Mouse (Mus musculus) neutrophil, adult 5-6 weeks (primary cell): Measurements from ENCODE around the gene Unc5a. TPM values are rescaled to one million over a fixed set of nuclear protein-coding genes. Genes with fewer than 3 reads are reported as not detected.

Source experiments
- ATAC-seq: fragments of 151-379, 151-347 bp; 2 replicates; pipeline ENCODE4 v1.8.0; 2017; ENCODE audit warnings: mild to moderate bottlenecking, moderate TSS enrichment; ENCODE audit not compliant: insufficient number of reproducible peaks, poor library complexity, low FRiP score, severe bottlenecking; ENCODE audit errors: extremely low read depth
- total RNA-seq: library from RNA; stranded (forward); fragments of 200-1000 nt; gene quantifications from 2 replicates; pipeline ENCODE4 v1.2.3, GENCODE M21; 2017

Unc5a gene
- total RNA-seq, 1 experiment from 2014 or later: not detected

- ATAC-seq: peak; percentile 39
Observed at GRCm38 (mm10) chr13:55021194-55021779, 72.1 kb downstream of the Unc5a start, which contains the start of gene Hk3. Gene Hk3 (minus strand): TSS chr13:55021385.

- no peak for ATAC-seq
Observed at GRCm38 (mm10) chr13:55022256-55022655, 73.0 kb downstream of the Unc5a start.

- ATAC-seq: peak; percentile 31; the same call in 1 of the 2 replicates
Observed at GRCm38 (mm10) chr13:55022715-55023114, 73.5 kb downstream of the Unc5a start.

DNA sequence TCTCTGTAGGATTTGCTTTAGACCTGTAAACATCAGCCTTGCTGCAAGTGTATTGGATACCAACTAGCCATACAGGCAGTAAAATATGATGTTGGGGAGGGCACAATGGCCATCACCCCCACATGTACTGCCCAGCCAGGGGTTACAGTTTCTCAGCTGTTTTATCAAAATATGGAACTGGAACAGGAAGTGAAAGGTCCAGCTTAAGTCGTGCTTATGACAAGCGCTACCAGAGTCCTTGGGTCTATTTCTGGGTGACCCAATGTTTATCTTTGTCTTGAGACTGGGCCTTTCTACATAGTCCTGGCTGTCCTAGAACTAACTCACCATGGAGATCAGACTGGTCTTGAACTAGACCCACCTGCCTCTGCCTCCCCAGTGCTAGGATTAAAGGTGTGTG, 75.0 kb downstream of the Unc5a start:
- no peak for ATAC-seq

- peak; percentile 90 for ATAC-seq
Observed at GRCm38 (mm10) chr13:55040016-55040415, 90.8 kb downstream of the Unc5a start.

GRCm38 (mm10) chr13:55047706-55048105, 98.5 kb downstream of the Unc5a start:
- no peak for ATAC-seq

Other genes starting within 250 kb of the Unc5a start
- gene Cdhr2, start 247.9 kb upstream of the Unc5a start, total RNA-seq: not detected in 2 replicates
- not detected in 2 replicates for gene Gprin1, start 199.5 kb upstream of the Unc5a start, total RNA-seq
- gene Sncb, start 182.8 kb upstream of the Unc5a start, total RNA-seq: not detected in 2 replicates
- not detected in 2 replicates for gene Eif4e1b, start 165.4 kb upstream of the Unc5a start, total RNA-seq
- 1.4 and 2.1 TPM in 2 replicates for gene Tspan17, start 160.0 kb upstream of the Unc5a start, total RNA-seq
- gene Hk3, start 72.0 kb downstream of the Unc5a start, total RNA-seq: 112 and 129 TPM in 2 replicates
- gene Uimc1, start 150.9 kb downstream of the Unc5a start, total RNA-seq: 88.2 and 112 TPM in 2 replicates
- 19.3 and 22.6 TPM in 2 replicates for gene Zfp346, start 155.9 kb downstream of the Unc5a start, total RNA-seq
- not detected in 2 replicates for gene Gm17617, start 184.1 kb downstream of the Unc5a start, total RNA-seq
- gene Fgfr4, start 203.2 kb downstream of the Unc5a start, total RNA-seq: not detected in 2 replicates